Mouse (Mus musculus) midbrain, postnatal 0 days (tissue): ENCODE measurements at regions not wholly inside any gene's neighbourhood (a gene's known extent, or its start where the extent isn't known, plus 50 kb on each side); places are given as distances from the start of the nearest gene placed in this dataset.
A peak's percentile ranks its signal among the peaks of the same experiment; 100 is the strongest.

Experiments
- ATAC-seq: fragments of 200-750 bp; cut with Nextera tagmentation; 2 replicates; pipeline ENCODE4 v1.8.0; 2017; ENCODE audit warnings: moderate number of reproducible peaks, mild to moderate bottlenecking, moderate TSS enrichment, moderate library complexity; ENCODE audit not compliant: low FRiP score
- DNase-seq: peaks from one replicate; pipeline ENCODE4 v3.0.0-alpha.2; 2015; ENCODE audit warnings: low spot score
- H3K27ac ChIP-seq: fragments of 300-500 bp; sonication (generic); 2 replicates; pipeline ENCODE4 v1.5.1; 2014; ENCODE audit warnings: low read depth, mild to moderate bottlenecking, low read length, mixed read lengths
- H3K27me3 ChIP-seq: fragments of 300-500 bp; sonication (generic); 2 replicates; pipeline ENCODE4 v1.6.1; 2014; ENCODE audit warnings: low read length, control low read depth, mixed read lengths; ENCODE audit not compliant: insufficient read depth
- H3K36me3 ChIP-seq: fragments of 300-500 bp; sonication (generic); 2 replicates; pipeline ENCODE4 v1.6.1; 2014; ENCODE audit warnings: low read length, control low read depth, mixed read lengths; ENCODE audit not compliant: insufficient read depth
- H3K4me1 ChIP-seq: fragments of 300-500 bp; sonication (generic); 2 replicates; pipeline ENCODE4 v1.6.1; 2014; ENCODE audit warnings: mild to moderate bottlenecking, control low read depth, antibody characterized with exemption, low read length, mixed read lengths; ENCODE audit not compliant: insufficient read depth
- H3K4me2 ChIP-seq: fragments of 300-500 bp; sonication (generic); 2 replicates; pipeline ENCODE4 v1.6.1; 2014; ENCODE audit warnings: low read depth, mild to moderate bottlenecking, low read length, mixed read lengths; ENCODE audit not compliant: poor library complexity, severe bottlenecking
- H3K4me3 ChIP-seq: fragments of 300-500 bp; sonication (generic); 2 replicates; pipeline ENCODE4 v1.5.1; 2014; ENCODE audit warnings: low read depth, mild to moderate bottlenecking, low read length, moderate library complexity
- H3K9ac ChIP-seq: fragments of 300-500 bp; sonication (generic); replicated peaks from 2 replicates; pipeline ENCODE4 v1.6.1; 2014; ENCODE audit warnings: mild to moderate bottlenecking, low read length, moderate library complexity, mixed read lengths; ENCODE audit not compliant: poor library complexity, severe bottlenecking
- H3K9me3 ChIP-seq: fragments of 300-500 bp; sonication (generic); 2 replicates; pipeline ENCODE4 v1.6.1; 2016; ENCODE audit warnings: low read length, control low read depth
- CTCF ChIP-seq: IDR thresholded peaks from 2 replicates; pipeline ENCODE4 v1.5.1; 2016; ENCODE audit warnings: antibody characterized with exemption, mild to moderate bottlenecking
- WGBS: fragments of 180-500 bp; shearing (Covaris S2); extraction: QIAGEN DNeasy Blood & Tissue Kit; methylation state at CpG from one replicate; pipeline ENCODE4 v1.1.7; 2014; 5-methylcytosine and 5-hydroxymethylcytosine counted together

DNA sequence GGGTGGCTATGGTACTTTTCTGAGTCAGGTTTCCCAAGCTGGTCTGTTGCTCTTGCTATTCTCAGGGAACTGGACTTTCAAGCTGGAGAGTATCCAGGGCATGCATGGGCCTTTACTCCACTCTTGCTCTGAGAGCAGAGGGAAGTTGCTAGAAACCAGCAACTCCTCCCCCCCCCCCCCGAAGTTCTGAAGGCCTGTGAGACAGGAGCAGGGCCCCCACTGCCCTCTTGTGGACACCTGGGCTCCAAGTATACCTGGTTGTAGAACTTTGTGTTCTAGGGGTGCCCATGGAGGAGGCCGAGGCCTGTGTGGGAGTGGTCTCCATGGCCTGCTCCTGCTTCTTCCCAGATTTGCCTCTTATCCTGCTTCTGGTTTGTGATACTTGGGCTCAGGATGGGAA, 71.5 kb downstream of the Tmem121 start:
- no peak for ATAC-seq
- 67% methylated on average over 2 of the region's 2 CpGs for WGBS
- H3K4me1 ChIP-seq, result no peaks in the 10 kb centered on the region

GRCm38 (mm10) chr12:113259476-113259875, 73.7 kb downstream of the Tmem121 start:
- no peaks in the 10 kb centered on the region for H3K36me3 ChIP-seq
- WGBS, result 85% methylated on average over 3 of the region's 3 CpGs
- ATAC-seq, result no peak
- H3K9me3 ChIP-seq, result no peaks in the 10 kb centered on the region
- no peak overlapping the region for H3K9ac ChIP-seq
- H3K27me3 ChIP-seq, result no peaks in the 10 kb centered on the region
- TF ChIP-seq CTCF, result no peak
- DNase-seq, result no peak
- no peak overlapping the region for H3K4me2 ChIP-seq
- no peaks in the 10 kb centered on the region for H3K4me1 ChIP-seq
- no peak overlapping the region for H3K27ac ChIP-seq
- no peak overlapping the region for H3K4me3 ChIP-seq

More for the DNA sequence above, 71.5 kb downstream of the Tmem121 start:
- Histone ChIP-seq H3K4me3 (no peak overlapping the region), H3K4me2 (no peak overlapping the region), H3K27me3 (no peaks in the 10 kb centered on the region), H3K27ac (no peak overlapping the region), H3K36me3 (no peaks in the 10 kb centered on the region), H3K9ac (no peak overlapping the region), H3K9me3 (no peaks in the 10 kb centered on the region)
- TF ChIP-seq CTCF, result no peak
- no peak for DNase-seq

DNA sequence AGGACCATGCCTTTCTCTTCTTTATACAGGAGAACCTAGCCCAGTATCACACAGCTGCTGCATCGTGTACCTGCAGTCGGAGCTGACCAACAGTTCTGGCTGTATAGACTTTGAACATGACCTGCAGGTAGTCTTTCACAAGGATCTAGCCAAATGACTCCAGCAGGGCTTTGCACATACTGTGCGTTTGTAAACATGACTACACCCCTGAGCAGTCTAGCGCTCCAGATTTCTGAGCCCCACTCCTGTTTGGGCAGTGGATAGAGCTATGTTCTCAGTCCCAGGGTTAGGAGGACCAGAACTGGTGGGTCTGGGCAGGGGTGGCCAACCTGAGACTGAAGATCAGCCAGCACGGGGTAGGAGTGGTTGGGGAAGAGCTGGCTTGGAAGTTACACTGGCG, 74.6 kb downstream of the Tmem121 start:
- 85% methylated on average over 6 of the region's 6 CpGs for WGBS
- no peak overlapping the region for H3K9ac ChIP-seq
- no peak overlapping the region for H3K4me3 ChIP-seq
- H3K4me1 ChIP-seq, result no peaks in the 10 kb centered on the region
- ATAC-seq (no peak), DNase-seq (no peak)
- H3K27me3 ChIP-seq, result no peaks in the 10 kb centered on the region
- H3K27ac ChIP-seq, result no peak overlapping the region
- H3K36me3 ChIP-seq, result no peaks in the 10 kb centered on the region
- H3K9me3 ChIP-seq, result no peaks in the 10 kb centered on the region
- no peak for TF ChIP-seq CTCF
- H3K4me2 ChIP-seq, result no peak overlapping the region

DNA sequence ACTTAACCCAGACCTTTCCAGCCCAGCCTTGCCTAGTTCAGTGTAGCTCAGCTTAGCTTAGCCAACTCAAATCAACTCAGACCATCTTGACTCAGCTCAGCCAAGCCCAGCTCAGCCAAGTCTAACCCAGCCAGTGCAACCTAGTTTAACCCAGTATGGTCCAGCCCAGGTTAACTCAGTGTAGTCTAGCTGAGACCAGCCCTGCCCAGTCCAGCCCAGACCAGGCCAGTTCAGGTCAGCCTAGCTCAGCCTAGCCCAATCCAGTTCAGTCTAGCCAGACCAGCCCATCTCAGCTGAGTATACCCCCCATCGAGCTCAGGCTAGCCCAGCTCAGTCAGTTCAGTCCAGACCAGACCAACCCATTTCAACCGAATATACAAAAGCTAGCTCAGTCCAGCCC, 90.2 kb downstream of the Tmem121 start:
- Histone ChIP-seq H3K9ac (no peak overlapping the region), H3K4me1 (no peaks in the 10 kb centered on the region), H3K27me3 (no peaks in the 10 kb centered on the region), H3K27ac (no peak overlapping the region), H3K4me2 (no peak overlapping the region), H3K36me3 (no peaks in the 10 kb centered on the region), H3K9me3 (no peaks in the 10 kb centered on the region), H3K4me3 (no peak overlapping the region)
- ATAC-seq (0 out of 2 replicates have a peak, but pooled peaks have one; percentile 25), DNase-seq (no peak)
- no peak for TF ChIP-seq CTCF
- 81% methylated on average over 2 of the region's 2 CpGs for WGBS

- H3K9me3 ChIP-seq, result no peaks in the 10 kb centered on the region
Measured at GRCm38 (mm10) chr12:113276355-113276942, 90.7 kb downstream of the Tmem121 start.

DNA sequence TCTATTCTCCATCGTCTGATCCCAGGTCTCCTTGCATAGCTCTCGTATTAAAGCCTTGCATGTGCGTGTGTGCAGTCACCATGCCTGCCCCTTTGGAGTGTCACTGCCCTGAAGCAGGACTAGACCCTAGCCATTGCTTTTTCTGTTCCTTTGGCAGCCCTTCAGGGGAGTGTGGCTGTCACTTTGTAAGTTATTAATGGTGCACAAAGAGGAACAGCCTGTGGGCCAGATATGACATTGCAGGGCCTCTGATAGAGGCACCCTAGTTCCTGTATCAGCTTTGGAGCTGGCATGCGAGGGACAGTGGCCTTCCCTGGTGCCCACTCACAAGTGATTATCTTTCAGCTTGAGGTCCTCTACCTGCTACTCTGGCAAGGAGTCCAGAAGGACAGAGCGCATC, 92.0 kb downstream of the Tmem121 start:
- no peaks in the 10 kb centered on the region for H3K27me3 ChIP-seq
- no peak overlapping the region for H3K4me2 ChIP-seq
- no peak for ATAC-seq
- H3K4me3 ChIP-seq, result no peak overlapping the region
- no peak for TF ChIP-seq CTCF
- H3K36me3 ChIP-seq, result no peaks in the 10 kb centered on the region
- DNase-seq, result no peak
- 88% methylated on average over 5 of the region's 5 CpGs for WGBS
- H3K27ac ChIP-seq, result no peak overlapping the region
- no peak overlapping the region for H3K9ac ChIP-seq
- H3K9me3 ChIP-seq, result no peaks in the 10 kb centered on the region
- no peaks in the 10 kb centered on the region for H3K4me1 ChIP-seq

More at GRCm38 (mm10) chr12:113276355-113276942, 90.7 kb downstream of the Tmem121 start:
- Histone ChIP-seq H3K9ac (no peak overlapping the region), H3K27ac (no peak overlapping the region), H3K4me1 (no peaks in the 10 kb centered on the region), H3K4me2 (no peak overlapping the region), H3K4me3 (no peak overlapping the region), H3K36me3 (no peaks in the 10 kb centered on the region), H3K27me3 (no peaks in the 10 kb centered on the region)
- no peak for TF ChIP-seq CTCF
- no peak for DNase-seq
- peak; percentile 55 for ATAC-seq
- WGBS, result 94% methylated on average over 1 of the region's 1 CpGs
